Mouse (Mus musculus) E14TG2a.4 (cell line): ENCODE data around the gene Plpp6.

Source experiments
- H3K27me3 ChIP-seq: 2 replicates; pipeline ENCODE4 v1.6.1; 2014; ENCODE audit warnings: low read length, control low read depth; ENCODE audit not compliant: insufficient read depth
- H3K36me3 ChIP-seq: 2 replicates; pipeline ENCODE4 v1.6.1; 2014; ENCODE audit warnings: low read length, control low read depth; ENCODE audit not compliant: insufficient read depth
- H3K4me1 ChIP-seq: replicated peaks from 2 replicates; pipeline ENCODE4 v1.6.1; 2014; ENCODE audit warnings: low read depth, low read length, control low read depth
- H3K4me3 ChIP-seq: replicated peaks from 2 replicates; pipeline ENCODE4 v1.5.1; 2014; ENCODE audit warnings: mild to moderate bottlenecking, low read length
- H3K9me3 ChIP-seq: 2 replicates; pipeline ENCODE4 v1.6.1; 2014; ENCODE audit warnings: low read length, control low read depth
- CTCF ChIP-seq: conservative IDR thresholded peaks from 2 replicates; pipeline ENCODE4 v1.5.1; 2014; ENCODE audit warnings: low read length
- NANOG ChIP-seq: IDR thresholded peaks from 2 replicates; pipeline ENCODE4 v1.6.1; 2014; ENCODE audit warnings: borderline replicate concordance, low read length, mixed read lengths
- POU5F1 ChIP-seq: IDR thresholded peaks from 2 replicates; pipeline ENCODE4 v1.6.1; 2014; ENCODE audit warnings: low read length, borderline replicate concordance

Gene Plpp6

DNA sequence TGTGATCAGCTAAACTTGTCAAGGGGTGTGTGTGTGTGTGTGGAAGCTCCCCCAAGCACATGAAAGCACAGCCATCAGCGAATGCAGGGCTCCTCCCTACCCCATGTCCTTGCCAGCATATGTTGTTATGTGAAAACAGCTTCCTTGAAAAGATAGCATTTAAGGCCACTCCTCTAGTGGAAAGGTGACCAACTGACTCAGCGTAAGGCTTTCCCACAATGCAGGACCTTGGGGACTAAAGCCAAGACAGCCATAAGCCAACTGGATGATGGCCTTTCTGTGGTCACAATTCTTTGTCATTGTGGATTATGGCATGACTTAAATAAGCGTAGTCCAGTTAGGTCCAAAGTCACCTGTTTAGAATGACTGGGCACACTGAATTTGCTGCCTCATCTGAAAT lies 28.9 kb upstream of the Plpp6 start:
- Histone ChIP-seq H3K4me3 (no peak overlapping the region), H3K36me3 (no peaks in the 10 kb centered on the region), H3K9me3 (no peaks in the 10 kb centered on the region), H3K4me1 (no peaks in the 10 kb centered on the region), H3K27me3 (no peaks in the 10 kb centered on the region)
- TF ChIP-seq POU5F1 (no peak), NANOG (no peak), CTCF (no peak)

DNA sequence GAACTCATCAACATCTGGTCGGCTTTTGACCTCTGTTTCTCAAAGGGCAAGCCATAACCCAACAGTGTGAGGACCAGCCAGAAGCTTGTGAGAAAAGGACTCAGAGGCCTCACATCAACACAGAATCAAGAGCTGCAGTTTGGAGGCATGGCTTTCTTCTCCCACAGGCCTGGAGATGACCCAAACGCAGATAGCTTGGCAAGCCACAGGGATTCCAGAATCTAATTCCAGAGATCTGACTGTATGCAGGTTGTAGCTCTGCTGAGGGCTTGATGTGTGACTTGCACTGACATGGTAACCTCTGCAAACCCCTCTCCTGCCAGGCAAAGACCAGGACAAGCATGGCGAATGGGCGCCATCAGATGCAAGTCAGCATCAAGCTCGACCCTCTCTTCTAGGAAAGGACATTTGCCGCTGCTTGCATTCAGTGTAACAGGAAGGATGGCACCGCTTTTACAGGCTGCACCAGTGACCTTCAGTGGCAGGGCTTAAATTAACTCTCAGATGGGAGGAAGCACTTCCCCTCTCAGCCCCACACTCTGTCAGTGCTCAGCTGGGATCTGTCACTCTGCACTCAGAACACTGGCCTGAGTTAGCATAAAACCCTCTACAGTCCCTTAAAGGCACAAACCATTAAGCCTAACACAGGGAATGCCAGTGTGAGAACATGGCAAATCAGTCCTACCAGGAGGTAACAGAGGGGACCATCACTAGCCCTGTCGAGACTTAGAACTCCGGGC lies 23.4 kb upstream of the Plpp6 start:
- no peaks in the 10 kb centered on the region for H3K4me1 ChIP-seq
- no peak overlapping the region for H3K4me3 ChIP-seq
- TF ChIP-seq POU5F1 (no peak), CTCF (no peak), NANOG (no peak)
- no peaks in the 10 kb centered on the region for H3K9me3 ChIP-seq
- H3K36me3 ChIP-seq = no peaks in the 10 kb centered on the region
- H3K27me3 ChIP-seq = no peaks in the 10 kb centered on the region

DNA sequence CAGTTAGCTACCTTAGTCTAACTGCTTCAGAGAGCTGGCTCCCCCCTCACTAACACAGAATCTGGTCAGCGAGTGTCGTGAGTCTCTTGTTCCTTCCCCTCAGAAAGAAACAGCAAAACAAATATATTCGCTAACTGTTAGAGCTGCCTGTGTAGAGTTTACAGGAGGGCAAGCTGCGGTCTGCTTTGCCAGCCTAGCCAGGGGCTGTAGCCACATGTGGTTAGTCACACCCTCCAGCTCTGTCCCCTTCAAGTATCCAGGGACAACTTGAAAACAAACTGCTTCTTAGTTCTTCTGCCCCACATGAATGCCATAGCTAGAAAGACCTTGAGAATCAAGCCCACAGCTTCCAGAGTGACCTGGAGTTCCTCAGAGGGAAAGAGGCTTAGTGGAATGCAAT lies 22.5 kb upstream of the Plpp6 start:
- H3K4me1 ChIP-seq = no peaks in the 10 kb centered on the region
- no peaks in the 10 kb centered on the region for H3K27me3 ChIP-seq
- no peaks in the 10 kb centered on the region for H3K36me3 ChIP-seq
- TF ChIP-seq POU5F1 (no peak), CTCF (no peak), NANOG (no peak)
- H3K9me3 ChIP-seq = no peaks in the 10 kb centered on the region
- H3K4me3 ChIP-seq = no peak overlapping the region

DNA sequence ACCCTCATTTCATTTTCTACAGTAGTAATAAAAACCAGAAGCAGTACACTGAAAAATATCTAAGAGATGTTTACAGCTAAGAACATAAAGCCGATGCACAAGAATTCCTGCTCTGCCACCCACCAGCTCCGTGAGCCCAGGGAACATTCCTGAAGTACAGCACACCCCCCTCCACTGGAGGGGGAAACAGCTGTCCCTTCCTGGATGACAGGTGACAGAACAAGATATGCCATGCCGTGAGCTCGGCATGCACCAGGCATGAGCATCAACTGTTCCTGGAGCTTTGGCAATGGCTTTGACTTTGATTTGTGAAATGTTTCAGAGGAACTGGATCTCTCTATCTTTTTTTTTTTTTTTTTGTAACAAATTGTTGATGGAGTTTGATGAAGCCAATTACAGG lies 17.0 kb upstream of the Plpp6 start:
- peaks cover 2% of the 10 kb centered on the region; the same call in 1 of the 2 replicates for H3K27me3 ChIP-seq
- no peaks in the 10 kb centered on the region for H3K36me3 ChIP-seq
- TF ChIP-seq CTCF = no peak
- no peak for TF ChIP-seq NANOG
- TF ChIP-seq POU5F1 = no peak
- no peak overlapping the region for H3K4me3 ChIP-seq
- H3K4me1 ChIP-seq = no peaks in the 10 kb centered on the region
- H3K9me3 ChIP-seq = no peaks in the 10 kb centered on the region

DNA sequence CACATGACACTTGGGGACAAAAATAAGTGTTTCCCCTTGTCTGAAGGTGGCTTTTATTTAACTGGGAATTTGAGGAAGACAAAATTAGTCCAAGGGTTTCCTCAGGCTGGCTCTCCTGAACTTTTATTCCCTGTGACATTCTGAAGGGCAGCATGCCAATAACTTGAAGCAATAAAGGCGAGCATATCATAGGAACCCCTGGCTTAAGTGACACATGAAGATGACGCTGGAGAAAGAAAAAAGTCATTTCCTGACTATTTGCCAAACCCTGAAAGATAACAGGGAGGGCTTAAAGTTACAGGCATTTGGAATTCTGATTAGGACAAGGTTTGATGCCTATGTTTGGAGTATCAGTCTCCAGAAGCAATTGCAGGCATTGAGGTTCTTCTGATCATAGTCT lies 16.4 kb upstream of the Plpp6 start:
- Histone ChIP-seq H3K4me1 (no peaks in the 10 kb centered on the region), H3K9me3 (no peaks in the 10 kb centered on the region), H3K27me3 (peaks cover 2% of the 10 kb centered on the region; the same call in 1 of the 2 replicates), H3K36me3 (no peaks in the 10 kb centered on the region), H3K4me3 (no peak overlapping the region)
- TF ChIP-seq POU5F1 = no peak
- TF ChIP-seq CTCF = no peak
- TF ChIP-seq NANOG = no peak

DNA sequence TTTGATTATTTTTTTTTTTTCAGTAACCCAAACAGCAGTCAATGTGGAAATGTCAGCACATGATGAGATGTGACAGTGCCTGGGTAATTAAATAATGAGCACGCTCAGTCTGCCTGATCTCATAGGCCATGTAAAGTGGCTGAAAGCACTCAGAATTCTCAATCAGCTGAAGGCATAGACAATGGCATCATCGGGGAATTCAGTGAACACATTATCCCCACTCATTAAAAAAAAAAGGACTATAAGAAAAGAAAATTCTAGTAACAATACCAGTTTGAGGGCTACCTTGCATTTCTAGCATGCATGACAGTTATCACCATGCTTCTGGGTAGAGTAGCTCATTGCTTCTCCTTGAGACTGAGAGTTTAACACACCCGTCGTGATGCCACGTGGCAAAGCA lies 12.5 kb upstream of the Plpp6 start:
- TF ChIP-seq NANOG = no peak
- Histone ChIP-seq H3K9me3 (no peaks in the 10 kb centered on the region), H3K36me3 (no peaks in the 10 kb centered on the region), H3K4me3 (no peak overlapping the region), H3K27me3 (peaks cover 2% of the 10 kb centered on the region; the same call in 1 of the 2 replicates), H3K4me1 (no peaks in the 10 kb centered on the region)

DNA sequence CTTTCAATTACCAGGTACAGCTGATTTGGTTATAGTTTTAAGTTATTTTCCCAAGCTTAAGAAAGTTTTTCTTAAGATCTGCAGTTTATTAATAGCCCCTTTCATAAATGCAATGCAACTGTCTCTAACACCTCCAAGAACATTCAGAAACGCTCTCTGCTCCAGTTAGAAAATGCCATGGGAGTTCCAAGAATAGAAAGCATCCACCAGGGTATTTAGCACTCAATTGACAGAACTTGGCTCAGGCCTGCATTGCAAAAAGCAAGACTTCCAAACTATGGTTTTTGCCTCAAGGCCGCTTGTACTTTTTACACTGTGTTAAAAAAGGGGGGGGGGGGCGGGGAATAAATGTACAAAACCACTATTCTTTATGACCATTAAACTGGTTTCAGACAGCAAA lies 640 bp upstream of the Plpp6 start:
- H3K4me3 ChIP-seq = peak overlapping the region; percentile 90
- peaks cover 25% of the 10 kb centered on the region for H3K4me1 ChIP-seq
- H3K9me3 ChIP-seq = no peaks in the 10 kb centered on the region
- no peak for TF ChIP-seq CTCF
- no peak for TF ChIP-seq POU5F1
- no peak for TF ChIP-seq NANOG
- peaks cover 28% of the 10 kb centered on the region for H3K27me3 ChIP-seq
- H3K36me3 ChIP-seq = no peaks in the 10 kb centered on the region

DNA sequence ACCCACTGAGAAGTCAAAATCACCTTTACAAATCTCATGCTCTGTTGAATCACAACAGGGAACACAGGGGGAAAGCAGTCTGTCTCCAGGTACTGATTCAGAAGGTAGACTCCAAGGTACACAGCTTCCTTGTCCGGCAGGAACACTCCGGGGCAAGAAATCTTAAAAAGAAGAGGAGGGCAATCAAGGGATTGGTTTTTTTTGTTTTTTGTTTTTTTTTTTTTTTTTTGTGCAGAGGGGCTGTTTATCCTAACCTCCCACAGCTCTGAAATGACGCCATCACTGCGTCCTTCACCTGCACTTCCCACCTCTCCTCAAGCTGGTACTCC lies 276 bp upstream of the Plpp6 start:
- H3K4me1 ChIP-seq = peaks cover 25% of the 10 kb centered on the region
- TF ChIP-seq POU5F1 (no peak), CTCF (no peak)

DNA sequence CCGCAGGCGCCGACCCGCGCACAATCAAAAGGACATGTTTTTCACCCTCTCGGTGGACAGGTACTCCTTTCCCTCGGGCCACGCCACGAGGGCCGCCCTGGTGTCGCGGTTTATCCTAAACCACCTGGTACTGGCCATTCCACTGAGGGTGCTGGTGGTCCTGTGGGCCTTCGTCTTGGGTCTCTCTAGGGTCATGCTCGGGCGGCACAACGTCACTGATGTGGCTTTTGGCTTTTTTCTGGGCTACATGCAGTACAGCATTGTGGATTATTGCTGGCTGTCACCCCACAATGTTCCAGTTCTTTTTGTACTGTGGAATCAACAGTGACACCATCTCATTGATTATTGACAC lies 775 bp downstream of the Plpp6 start:
- Histone ChIP-seq H3K4me1 (peaks cover 25% of the 10 kb centered on the region), H3K27me3 (peaks cover 28% of the 10 kb centered on the region), H3K36me3 (no peaks in the 10 kb centered on the region), H3K4me3 (peak overlapping the region; percentile 90), H3K9me3 (no peaks in the 10 kb centered on the region)
- TF ChIP-seq CTCF (no peak), POU5F1 (no peak), NANOG (no peak)

More for the DNA sequence above, 276 bp upstream of the Plpp6 start:
- Histone ChIP-seq H3K36me3 (no peaks in the 10 kb centered on the region), H3K9me3 (no peaks in the 10 kb centered on the region), H3K27me3 (peaks cover 28% of the 10 kb centered on the region), H3K4me3 (peak overlapping the region; percentile 90)
